Mouse (Mus musculus) layer of hippocampus, adult 18-20 months (tissue): ENCODE results near the gene Fam189a2. TPM values are rescaled to one million over a fixed set of nuclear protein-coding genes. Genes with fewer than 3 reads are reported as not detected.

ENCODE experiments used
- DNase-seq, 2 experiments: peaks; one replicate each; pipeline ENCODE4 v3.0.0; 2022; ENCODE audit warnings: low spot score in 2 of 2
- total RNA-seq, 2 experiments: library from RNA; stranded (reverse); gene quantifications; 2 replicates each; pipeline ENCODE4 v1.2.3; 2021

Gene Fam189a2
- total RNA-seq, 2 experiments from 2014 or later, result 8.1 to 9.0 TPM

GRCm38 (mm10) chr19:24025876-24026275 is 4.9 kb downstream of the Fam189a2 start:
- DNase-seq, result no peak

GRCm38 (mm10) chr19:24024667-24025066 is 6.2 kb downstream of the Fam189a2 start:
- no peak for DNase-seq

- DNase-seq, result peak in 1 of 2 experiments; percentile 18
These were observed 6.7 kb downstream of the Fam189a2 start for GRCm38 (mm10) chr19:24024131-24024530.

GRCm38 (mm10) chr19:24023351-24023750 is 7.5 kb downstream of the Fam189a2 start:
- no peak for DNase-seq

GRCm38 (mm10) chr19:24022771-24023170 is 8.0 kb downstream of the Fam189a2 start:
- no peak for DNase-seq

- no peak for DNase-seq
These were observed 8.5 kb downstream of the Fam189a2 start for GRCm38 (mm10) chr19:24022301-24022700.

- no peak for DNase-seq
These were observed 10.1 kb downstream of the Fam189a2 start for GRCm38 (mm10) chr19:24020736-24021135.

GRCm38 (mm10) chr19:24019609-24020008 is 11.2 kb downstream of the Fam189a2 start:
- no peak for DNase-seq

GRCm38 (mm10) chr19:24018396-24018795 is 12.4 kb downstream of the Fam189a2 start:
- no peak for DNase-seq

GRCm38 (mm10) chr19:24017892-24018291 is 12.9 kb downstream of the Fam189a2 start:
- DNase-seq, result no peak

GRCm38 (mm10) chr19:24017427-24017826 is 13.4 kb downstream of the Fam189a2 start:
- DNase-seq, result no peak

- peak in 1 of 2 experiments; percentile 8 for DNase-seq
These were observed 14.0 kb downstream of the Fam189a2 start for GRCm38 (mm10) chr19:24016706-24017386.

GRCm38 (mm10) chr19:24013241-24013640 is 17.6 kb downstream of the Fam189a2 start:
- DNase-seq, result no peak

- no peak for DNase-seq
These were observed 18.3 kb downstream of the Fam189a2 start for GRCm38 (mm10) chr19:24012479-24012878.

- DNase-seq, result no peak
These were observed 23.0 kb downstream of the Fam189a2 start for GRCm38 (mm10) chr19:24007638-24008360.

- DNase-seq, result peak in 1 of 2 experiments; percentile 20
These were observed 23.7 kb downstream of the Fam189a2 start for GRCm38 (mm10) chr19:24007002-24007637.

GRCm38 (mm10) chr19:23995766-23996399 is 34.9 kb downstream of the Fam189a2 start:
- DNase-seq, result no peak

GRCm38 (mm10) chr19:23988166-23988565 is 42.7 kb downstream of the Fam189a2 start:
- no peak for DNase-seq

- no peak for DNase-seq
These were observed 43.5 kb downstream of the Fam189a2 start for GRCm38 (mm10) chr19:23987291-23987690.

GRCm38 (mm10) chr19:23984186-23984585 is 46.6 kb downstream of the Fam189a2 start:
- DNase-seq, result no peak

GRCm38 (mm10) chr19:23980598-23980997 is 50.2 kb downstream of the Fam189a2 start:
- peak; percentile 62 to 82 for DNase-seq
